Mouse (Mus musculus) embryo, embryonic 9.5 days (tissue): ENCODE data around the gene Nup62.
A peak's percentile ranks its signal among the peaks of the same experiment; 100 is the strongest.
"Not testable (repeated sequence)": the region's sequence is repeated elsewhere in the genome, so short reads cannot be mapped to it uniquely, and the experiment has no call there.

Experiments used
- DNase-seq: peaks from one replicate; pipeline ENCODE4 v3.0.0-alpha.2; 2017; ENCODE audit errors: extremely low spot score

Nup62 gene

DNA sequence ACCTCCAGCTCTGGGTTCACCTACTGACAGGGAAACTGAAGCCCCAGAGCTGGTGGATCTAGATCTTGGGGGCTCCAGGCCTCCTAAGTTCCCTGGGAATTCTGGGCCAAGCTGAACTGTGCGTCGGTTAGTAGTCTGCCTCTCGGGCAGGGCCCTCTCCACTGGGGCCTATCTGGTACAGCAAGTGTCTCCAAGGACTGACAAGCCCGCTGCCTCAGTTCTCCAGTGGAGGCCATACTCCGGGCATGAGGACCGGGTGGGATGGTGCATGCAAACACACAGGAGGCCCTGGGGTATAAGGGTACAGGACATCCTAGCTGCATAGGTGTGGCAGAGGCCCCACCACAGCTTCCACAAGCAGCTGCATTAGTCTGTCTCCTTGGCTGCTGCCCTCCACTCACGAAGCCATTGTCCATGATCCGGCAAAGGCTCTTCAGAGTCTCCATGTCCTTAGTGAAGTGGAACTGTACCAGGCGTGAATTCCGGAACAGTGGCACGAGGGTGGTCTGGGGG lies 48.1 kb downstream of the Nup62 start:
- no peak for DNase-seq

DNA sequence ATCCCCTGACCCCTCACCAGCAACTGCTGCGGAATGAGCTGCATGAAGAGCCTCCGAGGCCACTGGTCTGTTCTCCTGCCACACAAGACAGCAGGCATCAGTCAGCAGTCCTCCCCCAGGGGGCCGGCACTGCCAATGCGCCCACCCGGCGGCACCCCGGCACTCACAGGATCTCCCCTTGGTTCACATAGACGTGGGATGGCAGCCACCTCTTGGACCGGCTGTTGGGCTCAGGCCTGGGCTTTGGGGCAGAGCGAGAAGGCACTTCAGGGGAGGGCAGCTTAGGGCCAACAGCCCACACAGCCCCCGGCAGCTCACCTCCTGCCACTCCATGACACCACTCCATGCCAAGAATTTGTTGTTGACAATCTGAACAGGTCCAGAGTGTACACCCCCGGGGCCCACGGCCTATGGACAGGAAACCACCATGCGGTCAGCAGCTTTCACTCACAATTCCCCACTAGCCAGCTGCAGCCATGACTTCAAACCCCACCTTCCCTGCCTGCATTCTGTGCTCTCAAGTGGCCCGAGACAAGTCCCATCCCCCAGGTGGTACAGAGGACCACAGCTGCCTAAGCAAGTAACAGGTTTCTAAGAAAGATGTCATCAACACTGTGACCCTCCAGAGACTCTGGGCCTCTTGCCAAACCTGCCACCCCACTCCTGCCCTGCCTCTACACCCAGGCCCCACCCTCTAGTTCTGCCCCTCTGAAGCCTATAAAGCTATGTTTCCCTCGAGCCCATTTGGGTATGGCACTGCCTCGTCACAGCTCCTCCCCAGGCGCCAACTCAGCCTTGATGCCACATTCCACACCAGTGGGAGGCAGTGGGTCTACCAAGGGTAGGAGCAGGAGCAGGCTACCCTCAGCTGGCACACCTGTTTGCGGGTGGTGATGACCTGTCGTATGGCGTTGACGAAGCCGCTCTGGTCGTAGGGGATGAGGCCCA lies 49.0 kb downstream of the Nup62 start:
- DNase-seq, result no peak

DNA sequence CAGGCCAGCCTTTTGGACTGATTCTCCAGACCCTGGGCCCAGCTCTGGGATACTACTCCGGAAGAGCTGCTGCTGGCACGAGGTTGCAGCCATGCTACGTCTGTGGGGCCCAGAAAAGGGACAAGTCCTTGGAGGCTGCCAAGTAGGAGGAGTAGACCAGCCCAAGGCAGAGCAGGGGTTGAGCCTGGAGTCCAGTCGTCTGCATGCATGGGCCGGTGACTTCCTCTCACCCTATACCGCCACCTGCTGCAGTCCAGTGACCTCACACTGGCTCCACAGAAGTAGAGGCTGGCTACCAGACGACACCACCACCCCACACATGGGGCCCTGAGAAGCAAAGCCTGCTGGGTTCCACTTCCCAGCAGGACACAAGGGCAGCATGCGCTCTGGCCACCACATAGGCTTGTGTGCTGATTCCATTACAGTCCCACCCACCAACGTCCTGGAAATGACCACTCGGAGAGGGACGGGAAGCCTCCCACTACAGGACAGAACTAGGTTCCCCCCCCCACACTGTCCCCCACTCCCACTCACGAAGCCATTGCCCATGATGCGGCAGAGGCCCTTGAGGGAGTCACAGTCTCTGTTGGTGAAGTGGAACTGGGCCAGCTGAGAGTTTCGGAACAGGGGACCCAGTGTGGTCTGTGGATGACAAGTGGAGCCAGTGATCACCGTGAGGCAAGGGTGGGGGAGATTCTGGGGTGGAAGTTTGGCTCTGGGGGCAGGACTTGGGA lies 50.6 kb downstream of the Nup62 start:
- no peak for DNase-seq

DNA sequence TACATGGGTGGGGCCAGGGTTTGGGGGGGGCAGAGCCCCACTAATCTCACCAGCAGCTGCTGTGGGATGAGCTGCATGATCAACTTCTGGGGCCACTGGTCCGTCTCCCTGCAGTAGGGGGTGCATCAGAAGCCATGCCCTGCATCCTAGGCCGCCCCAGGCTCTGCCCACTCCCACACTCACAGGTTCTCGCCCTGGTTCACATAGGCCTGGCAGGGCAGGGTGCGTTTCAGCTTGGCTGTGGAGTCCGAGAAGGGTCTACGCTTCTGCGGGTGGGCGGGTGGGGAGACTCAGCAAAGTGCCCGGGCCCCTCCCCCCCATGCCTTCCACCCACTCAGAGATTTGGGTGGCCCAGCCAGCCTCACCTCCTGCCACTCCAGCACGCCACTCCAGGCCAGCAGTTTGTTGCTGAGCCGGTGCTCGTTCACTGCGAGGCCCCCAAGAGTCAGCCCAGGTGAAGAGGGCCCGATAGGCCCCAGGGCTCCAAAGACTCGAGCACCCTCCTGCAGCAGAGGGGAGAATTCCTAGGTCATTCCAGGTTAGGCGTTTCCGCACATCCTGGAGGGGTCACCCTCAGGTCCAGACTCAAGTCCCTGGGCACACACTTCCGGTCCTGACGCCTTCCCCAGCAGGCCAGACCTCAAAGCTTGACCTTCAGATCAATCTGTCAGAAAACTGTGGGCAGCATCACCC lies 51.3 kb downstream of the Nup62 start:
- DNase-seq, result no peak

DNA sequence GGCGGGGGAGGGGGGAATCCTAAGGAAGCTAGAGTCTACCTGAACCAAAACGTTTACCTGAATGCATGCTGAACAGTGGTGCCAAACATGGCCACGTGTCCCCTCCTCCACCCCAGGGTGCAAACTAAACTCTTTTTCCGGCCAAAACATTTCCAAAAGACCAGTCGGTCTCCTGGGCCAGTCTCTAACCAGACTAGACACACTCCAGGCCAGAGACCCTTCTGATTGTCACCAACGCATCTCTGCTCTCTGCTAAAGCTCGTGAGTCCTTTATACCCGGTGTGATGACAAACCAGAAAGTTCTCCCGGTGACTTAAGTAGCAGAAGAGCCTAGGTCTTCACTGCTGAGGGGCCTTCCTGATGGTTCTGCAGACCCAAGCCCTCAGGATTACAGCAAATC lies 51.9 kb downstream of the Nup62 start:
- DNase-seq, result no peak

DNA sequence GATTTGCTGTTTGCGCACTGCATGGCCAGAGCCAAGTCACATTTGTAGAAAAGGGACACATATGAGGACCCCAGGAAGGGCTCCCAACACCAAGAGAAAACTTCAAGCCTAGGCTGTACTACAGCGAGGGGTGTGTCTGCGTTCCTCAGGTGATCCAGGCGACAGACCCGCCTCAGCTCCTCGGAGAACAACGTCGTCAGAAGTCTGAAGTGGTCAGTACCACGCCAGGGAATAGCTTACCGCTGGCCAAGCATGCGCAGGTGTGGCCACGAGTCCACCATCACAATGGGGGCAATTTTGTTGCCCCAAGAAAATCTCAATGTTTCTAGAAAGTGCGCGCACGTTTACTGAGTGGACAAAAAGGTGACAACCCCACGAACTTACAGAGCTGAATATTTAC lies 52.6 kb downstream of the Nup62 start:
- no peak for DNase-seq

DNA sequence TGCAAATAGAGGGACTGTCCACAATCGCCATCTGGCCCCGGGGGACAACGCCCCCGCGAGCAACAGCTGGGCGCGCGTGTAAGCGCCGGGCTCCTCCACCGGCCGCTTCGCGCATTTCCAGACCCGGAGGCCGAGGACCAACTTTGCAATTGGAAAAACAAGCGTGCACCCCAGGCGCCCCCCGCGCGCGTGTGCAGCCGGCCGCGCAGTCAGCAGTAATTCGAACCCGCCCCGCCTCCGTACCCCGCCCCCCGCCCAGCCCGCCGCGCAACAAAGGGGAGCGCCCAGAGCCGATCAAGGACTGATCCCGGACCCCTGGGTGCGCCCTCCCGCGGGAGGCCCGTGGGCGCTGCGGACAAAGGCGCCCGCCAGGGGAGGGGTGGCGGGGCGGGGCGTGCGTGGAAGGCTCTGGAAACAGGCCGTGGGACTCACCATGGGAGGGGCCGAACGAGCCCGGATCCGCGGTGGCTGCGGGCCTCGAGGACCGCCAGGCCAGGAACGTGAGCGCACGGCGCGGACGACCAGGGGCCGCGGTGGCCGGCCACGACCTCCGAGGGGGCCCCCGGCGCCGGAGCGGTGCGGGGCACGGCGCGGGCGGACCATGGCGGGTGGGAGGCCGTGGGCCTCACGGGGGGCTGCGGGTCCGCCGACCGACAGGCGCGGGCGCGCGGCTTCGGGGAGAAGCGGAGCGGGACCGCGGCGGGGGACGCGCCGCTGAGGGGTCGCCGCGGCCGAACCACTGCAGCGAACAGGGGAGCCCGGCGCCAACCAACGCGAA lies 53.2 kb downstream of the Nup62 start:
- DNase-seq, result peak; percentile 80

DNA sequence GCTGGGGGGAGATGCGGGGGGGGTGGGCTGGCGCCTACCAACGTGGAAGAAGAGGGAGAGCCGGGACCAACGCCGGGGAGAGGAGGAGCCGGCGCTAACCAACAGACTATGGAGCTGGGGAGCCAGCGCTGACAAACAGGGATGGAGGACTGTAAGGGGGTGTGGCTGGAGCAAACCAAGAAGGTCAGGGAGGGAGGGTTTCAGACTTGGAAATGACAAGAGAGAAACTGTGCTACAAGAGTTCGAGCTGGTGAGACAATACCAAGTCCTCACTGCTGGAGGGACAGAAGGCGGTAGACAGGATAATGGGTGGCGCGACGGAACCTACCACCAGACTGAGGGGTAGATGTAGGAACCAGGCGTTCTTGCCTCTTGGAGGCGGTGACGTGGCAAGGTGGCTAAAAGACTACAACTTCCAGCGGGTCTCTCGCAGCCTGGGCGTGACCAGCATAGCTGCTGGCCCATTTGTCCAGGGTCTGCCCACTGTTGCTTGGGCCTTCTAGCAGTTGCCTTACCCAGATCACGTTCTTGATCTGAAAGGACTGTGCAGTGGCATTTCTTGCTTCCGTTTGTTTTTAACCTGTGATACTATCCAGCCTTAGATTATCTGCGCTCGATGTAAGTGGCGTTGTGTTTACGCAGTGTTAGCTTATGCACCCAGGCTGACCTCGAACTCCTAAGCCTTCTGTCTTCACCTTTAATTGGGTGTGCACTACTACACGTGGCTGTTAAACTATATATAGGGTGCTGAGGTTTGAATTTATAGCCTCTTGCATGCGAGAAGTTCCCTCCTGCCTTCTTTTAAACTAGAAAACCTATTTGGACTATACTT lies 54.0 kb downstream of the Nup62 start, which contains the start of gene Ptov1:
TSS of gene Ptov1 (minus strand) at position 92 of the 832 bp plus-strand sequence.
- peak; percentile 96 for DNase-seq

DNA sequence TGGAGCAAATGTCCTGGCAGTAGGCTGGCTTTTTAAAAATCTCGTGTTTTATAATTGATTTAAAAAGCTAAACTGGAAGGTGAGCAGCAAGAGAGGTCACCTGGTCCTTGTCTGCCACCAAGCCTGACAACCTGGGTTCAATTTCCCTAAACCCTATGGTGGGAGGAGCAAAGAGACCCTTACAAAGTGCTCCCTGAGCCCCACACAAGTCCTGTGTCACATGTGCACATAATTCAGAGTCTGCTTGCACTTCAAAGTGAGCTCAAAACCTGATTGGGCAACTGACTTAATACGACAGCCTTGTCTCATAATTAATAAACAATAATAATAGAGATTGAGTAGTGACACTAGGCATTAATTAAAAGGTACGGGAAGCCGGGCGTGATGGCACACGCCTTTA lies 54.7 kb downstream of the Nup62 start:
- no peak for DNase-seq

DNA sequence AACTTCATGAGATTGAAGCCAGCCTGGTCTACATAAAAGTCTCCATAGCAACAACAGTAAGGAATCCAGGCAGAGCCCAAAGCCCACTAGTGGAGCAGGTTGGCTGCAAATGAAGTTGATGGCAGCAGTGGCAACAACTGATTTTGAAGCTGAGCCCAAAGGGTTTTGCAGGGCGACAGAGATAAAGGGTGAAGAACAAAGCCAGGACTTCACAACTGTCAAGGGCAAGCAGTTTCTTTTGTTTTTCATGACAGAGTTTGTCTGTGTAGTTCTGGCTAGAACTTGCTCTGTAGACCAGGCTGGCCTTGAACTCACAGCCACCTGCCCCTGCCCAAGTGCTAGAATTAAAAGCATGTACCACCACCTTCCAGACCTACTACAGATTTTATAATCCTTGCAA lies 55.3 kb downstream of the Nup62 start:
- no peak for DNase-seq

DNA sequence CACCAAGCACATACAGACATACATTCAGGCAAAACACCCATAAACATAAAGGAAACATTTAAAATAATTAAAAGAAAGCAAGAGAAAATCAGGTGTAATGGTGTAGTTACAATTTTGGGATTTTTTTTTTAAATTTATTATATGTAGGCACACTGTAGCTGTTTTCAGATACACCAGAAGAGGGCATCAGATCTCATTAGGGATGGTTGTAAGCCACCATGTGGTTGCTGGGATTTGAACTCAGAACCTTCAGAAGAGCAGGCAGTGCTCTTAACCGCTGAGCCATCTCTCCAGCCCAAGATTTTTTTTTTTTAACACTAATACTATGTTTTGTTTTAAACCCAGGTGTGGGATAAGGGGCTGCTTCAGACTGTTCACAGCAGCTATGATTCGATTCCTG lies 55.9 kb downstream of the Nup62 start:
- not testable (repeated sequence) for DNase-seq

DNA sequence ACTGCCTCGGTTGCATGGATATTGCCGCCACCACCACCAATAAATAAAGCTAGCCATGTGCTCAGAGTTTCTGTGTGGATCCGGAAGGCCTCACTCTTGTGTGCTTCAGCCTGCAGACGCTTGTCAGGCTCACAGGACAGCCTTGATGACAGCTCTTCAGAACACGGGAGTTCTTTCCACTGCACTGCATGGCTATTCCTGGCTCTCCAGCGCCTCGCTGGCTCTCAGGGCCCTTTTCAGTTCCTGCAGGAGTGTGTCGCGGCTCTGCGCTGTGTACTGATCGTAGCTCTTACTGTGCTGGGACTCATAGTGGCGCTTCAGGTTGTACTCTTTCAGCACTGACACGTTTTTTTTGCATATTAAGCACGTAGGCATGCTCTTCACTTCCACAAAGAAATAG lies 61.9 kb downstream of the Nup62 start:
- DNase-seq, result no peak
